Mouse (Mus musculus) erythroblast, adult 5-6 weeks (primary cell): ENCODE measurements around the gene Mrpl38. TPM values are rescaled to one million over a fixed set of nuclear protein-coding genes. Genes with fewer than 3 reads are reported as not detected.

Source experiments
- ATAC-seq: replicated peaks from 2 replicates; pipeline ENCODE4 v1.8.0; 2016; ENCODE audit warnings: moderate number of reproducible peaks, mild to moderate bottlenecking, moderate TSS enrichment, inconsistent platforms; ENCODE audit not compliant: poor library complexity, low FRiP score, severe bottlenecking
- total RNA-seq, 2 experiments: library from RNA; stranded (forward) in 1 of 2; stranded (reverse) in 1 of 2; fragments of 150-400 nt in 1 of 2; fragments of 200-764, 138-1000 nt in 1 of 2; gene quantifications; 2 replicates each; pipeline versions ENCODE4 v1.2.3 to v1.2.4; 2015 to 2017; ENCODE audit warnings: low replicate concordance in 2 of 2

Mrpl38 gene
- 10.0 and 19.8 TPM in 2 replicates for total RNA-seq (2015; ENCODE audit: low replicate concordance)
- total RNA-seq (2017; ENCODE audit: low replicate concordance): 5.2 and 6.7 TPM in 2 replicates

DNA sequence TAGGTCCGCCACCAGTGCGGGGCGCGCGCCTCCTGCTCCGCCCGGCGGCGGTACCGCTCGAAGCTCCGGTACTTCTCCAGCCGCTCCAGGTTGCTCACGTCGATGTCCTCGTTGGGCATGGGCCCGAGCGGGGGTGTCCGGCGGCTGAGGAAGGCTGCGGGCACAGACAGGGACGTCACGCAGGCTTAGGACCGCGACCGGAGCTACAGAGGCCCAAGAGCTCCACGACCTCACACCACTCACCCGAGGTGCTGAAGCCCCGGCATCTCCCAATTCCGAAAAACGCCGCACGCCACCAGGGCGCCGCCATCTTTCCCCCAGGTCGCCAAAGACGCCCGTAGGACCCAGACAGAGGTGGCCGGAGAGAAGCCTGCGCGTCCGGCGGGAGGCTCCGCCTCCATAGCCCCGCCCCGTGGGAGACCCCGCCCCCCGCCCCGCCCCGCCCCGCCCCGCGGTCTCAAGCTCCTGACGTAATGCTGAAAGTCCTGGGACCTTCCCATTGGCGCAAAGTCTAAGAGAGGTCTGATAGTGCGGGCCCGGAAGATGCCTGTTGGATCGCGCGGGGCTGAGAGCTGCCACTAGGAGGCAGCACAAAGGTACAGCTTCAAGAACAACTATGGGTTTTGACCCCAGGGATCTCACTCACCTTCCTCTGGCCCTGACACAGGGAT, at the start of gene Mrpl38:
Gene Mrpl38 (minus strand): TSS at position 401 of the 671 bp plus-strand sequence.
- ATAC-seq: peak; percentile 74

DNA sequence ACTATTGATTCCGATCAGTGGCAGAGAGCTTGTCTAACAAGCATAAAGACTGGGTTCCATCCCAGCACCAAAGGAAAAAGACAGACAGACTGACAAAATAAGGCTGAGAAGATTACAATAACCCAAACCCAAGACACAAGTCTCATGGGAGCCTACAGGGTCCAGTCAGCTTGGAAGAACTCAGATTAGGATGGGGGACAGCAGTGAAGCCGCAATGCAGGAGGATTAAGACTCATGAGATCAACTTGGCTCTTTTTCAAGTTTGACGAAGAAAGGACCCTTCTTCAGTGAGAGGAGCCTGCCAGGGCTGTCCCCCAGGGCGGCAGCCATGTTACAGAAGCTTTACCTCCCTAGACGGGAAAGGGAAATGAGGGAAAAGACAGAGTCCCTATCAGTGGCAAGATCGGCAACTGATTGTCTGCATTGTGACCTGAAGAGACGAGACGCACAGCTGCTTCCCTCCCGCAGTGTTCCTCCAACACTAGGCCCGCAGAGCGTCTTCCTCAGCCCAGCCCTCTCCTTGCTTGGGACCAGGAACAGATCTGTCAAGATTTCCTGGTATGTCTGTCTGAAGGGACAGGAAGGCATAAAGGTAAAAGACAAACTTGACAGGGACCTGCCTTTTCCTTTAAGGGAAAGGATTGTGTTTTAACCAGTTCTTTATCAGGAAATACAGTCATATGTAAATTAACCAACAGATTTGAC, 48.7 kb upstream of the Mrpl38 start:
- ATAC-seq: no peak

DNA sequence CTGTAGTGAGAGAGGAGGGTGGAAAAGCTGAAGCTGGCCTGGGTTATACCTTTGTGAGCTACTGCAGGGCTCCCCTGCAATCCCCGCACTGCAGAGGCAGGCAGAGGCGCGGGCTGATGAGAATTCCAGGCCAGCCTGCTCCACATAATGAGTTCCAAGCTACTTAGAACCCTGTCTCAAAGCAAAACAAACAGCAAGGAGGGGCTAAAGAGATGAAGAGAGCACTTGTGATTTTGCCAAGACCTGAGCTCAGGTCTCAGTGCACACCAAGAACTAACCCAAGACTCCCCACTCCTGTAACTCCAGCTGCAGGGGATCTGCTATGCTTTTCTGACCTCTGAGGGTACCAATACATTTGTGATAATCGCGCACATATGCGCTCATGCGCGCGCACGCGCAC, 47.7 kb upstream of the Mrpl38 start:
- no peak for ATAC-seq

DNA sequence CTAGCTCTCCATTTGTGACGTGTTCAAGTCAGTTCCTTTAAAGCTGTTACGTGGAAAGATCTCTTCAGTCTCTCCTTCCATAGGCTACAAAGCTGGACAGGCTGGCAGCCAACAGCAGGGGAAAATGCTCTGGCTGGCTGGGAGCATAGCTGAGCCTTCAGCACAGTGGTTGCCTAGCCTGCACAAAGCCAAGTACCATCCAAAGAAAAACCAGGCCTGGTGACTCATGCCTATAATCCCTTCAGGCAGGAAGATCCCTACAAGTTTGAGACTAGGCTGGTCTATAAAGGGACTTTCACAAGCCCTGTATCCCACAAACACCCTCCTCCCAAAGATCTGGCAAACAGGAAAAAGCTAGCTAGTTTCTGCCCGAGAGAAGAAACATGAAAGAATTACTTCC, 47.2 kb upstream of the Mrpl38 start:
- no peak for ATAC-seq

DNA sequence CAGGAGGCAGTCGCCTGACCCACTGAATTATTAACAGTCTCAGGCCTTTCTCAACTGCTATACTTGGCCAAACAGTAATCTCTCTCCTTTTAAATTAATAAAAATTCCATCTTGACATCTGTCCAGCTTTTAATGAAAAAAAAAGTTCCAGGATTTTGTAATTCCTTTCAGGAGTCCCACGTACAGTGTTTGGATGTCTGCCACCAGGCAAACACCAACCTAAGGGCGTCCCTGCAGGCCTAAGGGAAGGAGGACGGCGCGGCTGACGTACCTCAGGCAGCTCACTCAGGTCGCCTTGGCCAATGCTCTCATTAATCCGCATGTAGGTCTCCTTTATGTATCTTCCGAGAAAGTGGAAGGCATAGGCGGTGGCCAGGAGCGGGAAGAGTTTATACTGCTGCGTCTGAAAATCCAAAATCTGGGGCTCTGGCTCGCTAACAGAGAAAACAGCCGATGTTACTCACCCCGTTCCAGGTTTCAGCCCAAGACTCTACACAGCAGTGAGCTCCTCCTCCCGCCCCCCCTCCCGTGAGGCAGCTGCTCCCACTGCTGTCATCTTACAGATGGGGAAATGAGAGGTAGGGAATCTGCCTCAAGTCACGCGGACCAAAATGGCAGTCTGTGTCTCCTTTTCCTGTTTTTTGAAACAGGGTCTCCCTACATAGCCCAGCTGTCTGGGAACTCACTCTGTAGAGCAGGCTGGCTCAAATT, 39.9 kb upstream of the Mrpl38 start:
- ATAC-seq: no peak

DNA sequence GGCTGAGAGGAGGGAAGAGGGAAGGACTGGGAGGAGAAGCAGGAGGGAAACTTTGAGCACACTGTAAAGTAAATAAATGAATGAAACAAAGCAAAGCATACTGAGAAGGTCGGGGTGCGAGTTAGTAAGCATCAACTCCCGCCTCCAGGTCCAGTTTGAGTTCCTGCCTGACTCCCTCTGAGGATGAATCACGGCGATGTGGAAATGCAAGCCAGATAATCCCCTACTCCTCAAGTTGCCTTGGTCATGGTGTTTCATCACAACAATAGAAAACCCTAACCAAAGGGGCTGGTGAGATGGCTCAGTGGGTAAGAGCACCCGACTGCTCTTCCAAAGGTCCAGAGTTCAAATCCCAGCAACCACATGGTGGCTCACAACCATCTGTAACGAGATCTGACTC, 37.3 kb upstream of the Mrpl38 start:
- ATAC-seq: no peak

DNA sequence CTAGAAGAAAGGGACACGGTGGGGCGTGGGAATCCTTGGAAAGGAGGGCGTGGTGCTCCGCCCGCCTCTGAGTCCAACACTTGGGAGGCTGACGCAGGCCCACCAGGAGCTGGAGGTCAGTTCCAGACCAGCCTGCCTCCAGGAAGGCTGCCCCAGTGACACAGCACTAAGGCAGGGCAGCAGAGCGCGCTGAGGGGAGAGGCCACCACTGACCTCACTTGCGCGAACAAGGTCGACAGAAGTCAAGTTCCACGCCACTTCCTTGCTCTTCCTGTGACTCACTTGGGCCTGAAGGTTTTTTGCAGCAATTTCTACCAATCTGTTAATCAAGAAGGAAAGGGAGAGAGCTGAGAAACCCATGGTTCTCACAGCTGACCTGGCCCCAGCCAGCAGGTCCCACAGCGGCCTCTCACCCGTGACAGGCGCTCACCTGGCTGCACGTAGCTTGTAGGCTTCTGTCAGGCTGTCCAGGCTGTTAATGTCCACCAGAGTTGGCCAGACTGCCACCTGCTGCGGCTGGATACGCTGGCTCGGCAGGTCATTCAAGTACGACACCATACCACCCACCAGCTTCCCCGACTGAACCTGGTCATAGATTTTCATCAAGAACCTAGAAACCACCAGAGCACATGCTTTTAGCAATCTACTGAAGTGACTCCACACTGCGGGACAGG, 36.2 kb upstream of the Mrpl38 start:
- no peak for ATAC-seq

DNA sequence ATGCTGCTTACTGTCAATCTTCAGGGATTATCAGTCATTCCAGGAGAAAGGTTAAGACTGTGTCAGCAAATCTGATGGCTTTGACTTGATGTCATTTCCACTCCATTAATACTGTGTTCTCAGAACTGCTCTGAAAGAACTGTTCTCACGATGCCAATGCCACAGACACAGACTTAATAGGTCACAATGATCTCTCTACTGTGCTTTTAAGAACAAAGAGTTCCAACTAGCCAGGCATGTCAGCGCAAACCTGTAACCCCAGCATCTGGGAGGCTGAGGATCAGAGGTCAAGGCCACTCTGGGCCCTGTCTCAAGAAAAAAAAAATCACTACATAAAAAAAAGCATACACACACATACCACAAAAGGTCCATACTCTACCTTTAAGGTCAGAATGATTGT, 33.3 kb upstream of the Mrpl38 start:
- ATAC-seq: no peak

DNA sequence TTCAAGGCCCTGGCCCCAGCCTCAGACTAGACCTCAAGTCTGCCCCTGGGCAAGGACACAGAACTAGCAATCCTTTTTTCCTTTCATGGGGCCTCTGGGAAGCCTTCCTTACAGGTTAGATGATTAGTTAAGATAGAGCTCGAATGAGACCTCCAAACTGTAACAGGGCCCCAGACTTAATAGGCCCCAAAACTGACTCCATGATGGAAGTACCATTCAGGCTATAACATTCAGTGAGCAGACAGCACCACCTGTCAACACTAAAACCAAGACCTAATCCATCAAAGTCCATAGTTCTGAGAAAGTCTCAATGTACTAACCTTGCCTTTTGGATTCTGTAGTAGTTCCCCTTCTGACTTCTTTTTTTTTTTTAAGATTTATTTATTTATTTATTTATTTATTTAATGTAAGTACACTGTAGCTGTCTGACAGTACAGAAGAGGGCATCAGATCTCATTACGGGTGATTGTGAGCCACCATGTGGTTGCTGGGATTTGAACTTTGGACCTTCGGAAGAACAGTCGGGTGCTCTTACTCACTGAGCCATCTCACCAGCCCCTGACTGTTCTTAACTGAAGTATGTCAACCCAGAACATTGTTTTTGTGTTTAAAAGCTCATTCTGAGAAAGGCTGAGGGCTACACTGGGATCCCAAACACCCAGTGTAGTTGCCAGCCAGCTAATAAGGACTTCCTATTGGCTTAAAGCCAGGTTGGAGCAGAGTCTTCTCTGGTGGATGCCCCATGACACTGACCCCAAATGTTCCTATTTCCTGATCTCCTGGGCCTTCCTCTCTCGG, 31.5 kb upstream of the Mrpl38 start:
- no peak for ATAC-seq

DNA sequence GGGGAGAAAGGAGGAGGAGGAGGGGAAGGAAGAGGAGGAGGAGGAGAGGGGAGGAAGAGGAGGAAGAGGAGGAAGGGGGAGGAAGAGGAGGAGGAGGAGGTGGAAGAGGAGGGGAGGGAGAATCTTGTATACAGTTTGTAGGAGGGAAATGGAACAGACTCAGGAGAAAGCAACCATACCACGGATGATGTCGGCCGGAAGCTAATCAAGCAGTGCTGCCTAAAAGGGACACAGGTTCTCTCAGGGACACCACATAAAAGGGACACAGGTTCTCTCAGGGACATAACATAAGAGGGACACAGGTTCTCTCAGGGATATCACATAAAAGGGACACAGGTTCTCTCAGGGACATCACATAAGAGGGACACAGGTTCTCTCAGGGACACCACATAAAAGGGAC, 30.5 kb upstream of the Mrpl38 start:
- no peak for ATAC-seq

DNA sequence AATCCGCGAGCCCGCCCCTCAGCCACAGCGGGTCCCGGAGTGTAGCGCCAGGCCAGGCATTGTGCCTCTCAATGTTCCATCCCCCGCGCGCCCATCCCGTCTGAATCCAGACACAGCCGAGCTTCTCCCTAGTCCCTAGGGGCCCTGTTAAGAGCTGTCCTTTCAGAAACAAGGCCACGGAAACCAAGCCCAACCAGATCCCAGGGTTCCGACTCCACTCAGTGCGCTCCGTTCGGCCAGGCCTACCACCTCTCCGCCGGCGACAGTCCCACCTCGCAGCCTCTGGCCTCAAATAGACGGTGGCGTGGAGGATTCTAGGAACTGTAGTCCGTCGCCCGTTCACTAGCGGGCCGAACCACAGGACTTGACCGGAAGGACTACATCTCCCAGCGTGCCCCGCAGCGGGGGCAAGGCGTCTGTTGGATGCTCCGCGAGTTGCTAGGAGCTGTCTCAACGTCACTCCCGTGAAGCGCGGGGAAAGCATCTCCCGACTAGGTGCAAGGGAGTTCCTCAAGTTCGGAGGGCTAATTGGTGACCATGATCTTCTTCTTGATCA, 29.3 kb upstream of the Mrpl38 start, which contains the start of gene Fbf1:
Gene Fbf1 (minus strand): TSS at position 283 of the 556 bp plus-strand sequence.
- peak; percentile 98 for ATAC-seq

DNA sequence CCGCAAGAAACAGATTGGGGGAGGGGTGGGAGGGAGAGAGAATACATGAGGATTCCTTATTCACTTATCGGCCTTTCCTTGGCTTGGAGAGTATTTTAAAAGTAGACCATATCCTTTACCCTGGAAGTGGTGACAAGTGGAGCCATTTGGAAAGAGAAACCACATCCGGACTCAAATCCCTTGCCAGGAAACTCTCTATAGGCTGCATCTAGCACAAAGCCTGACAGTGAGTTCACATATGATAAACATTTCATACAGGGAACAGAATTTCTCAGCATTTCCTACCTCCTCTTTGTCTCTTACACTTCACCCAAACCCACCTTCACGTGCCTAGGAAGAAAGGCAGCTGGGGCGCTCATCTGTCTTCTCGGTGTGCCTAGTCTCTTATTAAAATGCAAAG, 28.6 kb upstream of the Mrpl38 start:
- ATAC-seq: 0 out of 2 replicates have a peak, but pooled peaks have one; percentile 2

DNA sequence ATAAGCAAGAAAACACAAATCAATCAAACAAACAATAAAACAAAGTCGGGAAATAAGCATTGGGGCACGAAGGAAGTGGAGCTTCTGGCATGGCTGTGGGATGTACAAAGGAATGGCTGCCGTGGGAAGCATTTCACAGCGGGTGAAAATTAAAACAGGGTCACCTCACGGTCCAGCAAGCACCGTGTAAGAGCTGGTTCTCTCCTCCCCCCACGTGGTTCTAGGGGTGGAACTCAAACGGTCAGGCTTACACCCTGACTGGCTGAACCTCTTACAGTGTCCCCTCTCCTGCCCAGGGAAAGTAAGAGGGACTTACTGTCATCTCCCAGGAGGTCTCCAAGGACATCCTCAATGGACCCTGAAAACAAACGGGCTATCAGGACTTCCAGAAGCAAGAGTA, 24.3 kb upstream of the Mrpl38 start:
- no peak for ATAC-seq

DNA sequence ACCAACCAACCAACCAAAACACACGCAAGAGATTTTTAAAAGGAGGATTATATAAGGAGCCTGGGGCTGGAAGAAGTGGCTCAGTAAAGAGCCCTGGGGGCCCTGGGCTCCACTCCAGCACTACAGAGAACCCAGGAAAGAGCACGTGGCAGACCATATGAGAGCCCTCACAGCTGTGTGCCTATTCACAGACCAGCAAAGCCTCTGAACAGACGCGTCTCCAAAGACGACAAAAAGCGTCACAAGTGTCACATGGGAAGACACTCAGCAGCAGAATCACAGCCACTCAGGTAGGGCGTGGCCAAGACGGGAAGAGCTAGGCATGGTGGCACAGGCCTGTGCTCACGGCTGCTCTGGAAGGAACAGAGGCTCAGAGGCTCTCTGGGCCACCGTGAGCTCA, 23.5 kb upstream of the Mrpl38 start:
- ATAC-seq: no peak

DNA sequence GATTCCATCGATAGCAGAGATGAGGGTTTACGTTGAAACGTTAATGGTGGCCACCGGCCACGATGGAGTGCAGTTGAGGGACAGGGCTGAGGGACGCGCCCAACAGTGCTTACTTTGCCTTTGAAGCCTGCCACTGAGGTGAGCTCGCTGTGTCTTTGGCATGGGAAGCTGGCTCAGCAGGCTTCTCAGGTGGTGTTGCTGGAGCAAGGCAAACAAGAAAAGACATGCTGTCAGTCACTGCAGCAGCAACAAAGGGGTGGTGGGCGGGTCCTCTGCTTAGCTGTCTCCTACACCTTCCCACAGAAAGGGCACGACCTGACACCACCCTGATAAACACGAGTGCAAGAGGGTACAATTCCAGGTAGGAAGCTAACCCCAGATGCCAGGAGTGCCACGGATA, 22.6 kb upstream of the Mrpl38 start:
- no peak for ATAC-seq

DNA sequence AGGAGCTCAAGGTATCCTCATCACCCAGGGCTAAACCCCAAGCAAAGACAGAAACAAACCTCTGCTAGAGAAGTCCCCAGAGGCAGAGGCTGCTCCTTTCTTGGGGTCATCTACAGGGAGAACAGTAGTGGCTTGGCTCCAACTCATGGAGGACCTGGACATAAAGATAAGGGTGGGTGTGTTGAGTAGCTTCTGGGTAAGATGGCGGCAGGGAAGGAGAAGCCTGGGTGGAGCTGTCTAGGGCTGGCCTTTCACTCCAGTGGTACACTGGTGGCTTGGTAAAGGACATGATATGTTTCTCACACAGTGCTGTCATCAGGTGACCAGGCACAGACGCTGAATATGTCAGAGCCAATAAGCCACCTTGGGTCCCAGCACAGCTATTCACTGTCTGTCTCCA, 12.3 kb upstream of the Mrpl38 start:
- peak; percentile 81 for ATAC-seq

DNA sequence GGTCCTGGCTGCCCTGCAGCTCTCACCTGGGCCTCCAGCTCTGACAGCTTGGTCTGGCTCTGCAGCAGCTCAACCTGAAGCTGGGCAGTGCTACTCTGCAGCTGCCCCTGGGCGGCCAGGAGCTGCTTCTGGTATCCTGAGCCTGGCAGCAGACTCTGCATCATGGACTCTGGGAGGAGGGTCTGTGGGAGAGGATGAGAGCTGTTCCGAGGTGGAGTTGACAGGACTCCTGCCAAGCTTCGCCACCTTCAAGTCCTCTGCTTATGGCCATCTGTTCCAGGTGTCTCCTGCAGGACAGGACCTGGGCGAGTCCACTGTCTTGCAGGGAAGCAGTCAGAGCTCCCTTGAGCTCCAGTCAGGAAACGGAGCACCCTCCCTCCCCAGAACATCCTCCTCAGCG, 10.7 kb upstream of the Mrpl38 start:
- no peak for ATAC-seq

DNA sequence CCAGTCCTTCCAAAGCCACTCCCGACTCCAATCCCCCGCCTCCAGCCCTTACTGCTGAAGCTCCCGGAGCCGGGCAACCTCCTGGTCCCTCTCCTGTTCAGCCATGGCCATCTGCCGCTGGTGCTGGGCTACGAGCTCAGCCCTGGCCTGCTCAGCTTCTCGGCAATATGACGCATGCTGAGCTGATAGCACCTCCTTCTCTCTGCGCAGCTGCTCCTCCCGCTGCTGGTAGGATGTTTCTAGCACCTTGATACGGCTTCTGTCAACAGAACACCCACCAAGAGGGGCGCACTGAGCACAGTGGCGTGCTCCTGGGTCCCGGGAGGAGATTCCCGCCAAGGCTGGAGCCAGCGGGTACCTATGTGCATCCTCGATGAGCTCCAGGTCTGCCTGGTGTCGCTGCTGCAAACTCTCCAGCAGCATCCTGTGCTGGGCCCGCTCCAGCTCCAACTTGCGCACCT, 10.1 kb upstream of the Mrpl38 start:
- ATAC-seq: no peak
